Mouse (Mus musculus) lung, postnatal 0 days (tissue): ENCODE measurements around the gene Dnaaf5.

Experiments used
- CTCF ChIP-seq: IDR thresholded peaks from 2 replicates; pipeline ENCODE4 v1.5.1; 2016; ENCODE audit warnings: antibody characterized with exemption, mild to moderate bottlenecking
- EP300 ChIP-seq: IDR thresholded peaks from 2 replicates; pipeline ENCODE4 v1.6.1; 2016; ENCODE audit warnings: antibody characterized with exemption, mild to moderate bottlenecking, control low read depth

DNA sequence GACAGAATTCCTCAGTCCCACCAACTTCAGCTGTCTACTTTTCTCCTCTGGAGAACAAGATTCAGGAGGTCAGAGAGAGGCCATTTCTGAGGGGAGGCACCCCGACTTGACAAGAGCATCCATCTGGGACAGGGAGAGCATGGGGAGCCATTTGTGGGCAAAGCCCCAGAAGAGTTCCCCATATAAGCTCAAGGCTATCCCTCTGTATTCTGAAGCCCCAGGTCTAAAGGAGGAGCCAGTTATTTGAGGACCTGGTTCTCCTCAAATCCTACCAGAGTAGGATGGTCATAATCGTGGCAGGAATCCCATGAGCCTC is 31.1 kb upstream of the Dnaaf5 start:
- no peak for TF ChIP-seq EP300
- no peak for TF ChIP-seq CTCF
